Mouse (Mus musculus): ENCODE data around the gene Anks6. TPM values are rescaled to one million over a fixed set of nuclear protein-coding genes. Genes with fewer than 3 reads are reported as not detected.

Anks6 gene
- polyA plus RNA-seq, 1 experiment = 0.71 TPM

DNA sequence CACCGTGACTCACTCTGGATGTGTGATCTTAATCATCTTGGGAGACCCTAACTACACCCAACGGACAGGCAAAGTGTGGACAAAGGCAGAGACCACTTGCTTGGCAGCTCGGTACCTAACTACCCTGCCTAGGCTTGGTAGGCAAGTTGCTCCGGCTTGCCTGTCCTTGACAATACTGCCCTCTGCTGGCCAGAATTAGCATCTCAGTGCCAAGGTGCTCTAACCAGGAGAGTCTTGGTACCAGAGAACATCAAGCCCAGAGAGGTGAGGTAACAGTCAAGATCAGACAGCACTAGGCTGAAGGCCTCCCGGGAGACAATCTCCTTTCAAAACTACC lies 19.9 kb downstream of the Anks6 start:
- no peaks in the 10 kb centered on the region for H3K79me2 ChIP-seq (ENCODE audit: control insufficient read depth, insufficient read depth)

DNA sequence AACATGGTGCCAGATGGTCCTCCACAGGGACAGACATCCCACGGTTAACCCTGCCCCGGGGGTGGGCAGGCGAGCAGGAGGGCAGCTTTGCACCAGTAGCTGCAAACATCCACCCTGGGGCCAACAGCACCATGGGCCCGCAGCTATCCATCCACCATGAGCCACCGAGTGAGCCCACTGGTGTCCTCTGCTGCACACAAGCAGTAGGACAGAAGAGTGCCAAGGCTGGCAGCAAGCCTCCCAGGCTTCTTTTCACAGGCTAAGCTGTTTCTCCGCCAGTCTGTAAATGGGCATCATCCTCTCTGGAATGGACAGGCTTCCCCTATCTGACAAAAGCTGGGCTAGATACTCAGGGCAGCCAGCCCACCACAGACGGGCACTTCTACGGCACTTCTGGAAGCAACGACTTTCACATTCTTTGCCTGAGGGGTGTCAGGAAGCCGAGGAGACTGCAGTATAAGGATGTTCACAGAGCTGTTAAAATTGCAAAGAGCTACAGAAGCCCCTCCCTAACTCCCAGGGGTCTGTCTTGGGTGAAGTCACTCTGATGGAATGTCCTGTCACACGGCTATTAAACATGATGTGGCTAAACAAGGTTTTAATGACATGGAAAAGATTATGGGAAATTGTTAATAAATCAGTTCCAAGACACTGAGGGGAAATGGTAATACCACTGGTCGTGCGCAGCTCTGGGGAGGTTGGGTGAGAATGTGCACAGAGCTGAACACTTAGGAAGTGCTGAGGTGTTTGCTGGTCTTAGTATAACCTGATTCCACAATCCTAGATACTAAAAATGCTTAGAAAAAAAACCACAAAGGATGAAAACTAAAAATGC lies 20.5 kb downstream of the Anks6 start:
- no peak overlapping the region for H3ac ChIP-seq (ENCODE audit: control insufficient read depth, insufficient read length)
- no peaks in the 10 kb centered on the region for H3K36me3 ChIP-seq (ENCODE audit: control insufficient read depth, insufficient read depth)
- no peaks in the 10 kb centered on the region for H3K79me2 ChIP-seq (ENCODE audit: control insufficient read depth, insufficient read depth)
- no peaks in the 10 kb centered on the region for H3K27me3 ChIP-seq (ENCODE audit: control insufficient read depth, insufficient read depth, insufficient read length)
- H3K4me3 ChIP-seq = no peak overlapping the region
- TF ChIP-seq MYOG (IDR thresholded peaks at IDR 0.05; ENCODE audit: control insufficient read depth in 1 of 3, insufficient read depth in 1 of 3, insufficient read length in 2 of 3, low read depth in 2 of 3) = no peak
- TF ChIP-seq SRF (IDR thresholded peaks at IDR 0.05; ENCODE audit: control insufficient read depth, insufficient read length, low read depth) = no peak
- TF ChIP-seq MAX (IDR thresholded peaks at IDR 0.05; ENCODE audit: low read depth) = no peak
- no peak for TF ChIP-seq CEBPB (IDR thresholded peaks at IDR 0.05; ENCODE audit: insufficient read depth, poor library complexity, severe bottlenecking)
- H3K4me2 ChIP-seq (ENCODE audit: low read depth) = no peak overlapping the region

More for the DNA sequence above, 19.9 kb downstream of the Anks6 start:
- H3K36me3 ChIP-seq (ENCODE audit: control insufficient read depth, insufficient read depth) = no peaks in the 10 kb centered on the region
- H3K27me3 ChIP-seq (ENCODE audit: control insufficient read depth, insufficient read depth, insufficient read length) = no peaks in the 10 kb centered on the region
- no peak overlapping the region for H3ac ChIP-seq (ENCODE audit: control insufficient read depth, insufficient read length)
- no peak overlapping the region for H3K4me3 ChIP-seq
- TF ChIP-seq SRF (IDR thresholded peaks at IDR 0.05; ENCODE audit: control insufficient read depth, insufficient read length, low read depth) (no peak), CEBPB (IDR thresholded peaks at IDR 0.05; ENCODE audit: insufficient read depth, poor library complexity, severe bottlenecking) (no peak), POLR2AphosphoS2 (IDR thresholded peaks at IDR 0.05; ENCODE audit: insufficient read length, low read depth) (no peak), E2F4 (IDR thresholded peaks at IDR 0.05; ENCODE audit: insufficient read depth) (no peak), REST (IDR thresholded peaks at IDR 0.05; ENCODE audit: insufficient read depth, insufficient read length) (no peak), TCF3 (IDR thresholded peaks at IDR 0.05; ENCODE audit: insufficient read length, low read depth) (no peak), TCF12 (IDR thresholded peaks at IDR 0.05; ENCODE audit: insufficient read depth, poor library complexity, severe bottlenecking) (no peak), MYOG (IDR thresholded peaks at IDR 0.05; ENCODE audit: control insufficient read depth in 1 of 3, insufficient read depth in 1 of 3, insufficient read length in 2 of 3, low read depth in 2 of 3) (no peak), MAX (IDR thresholded peaks at IDR 0.05; ENCODE audit: low read depth) (no peak), POLR2A (IDR thresholded peaks at IDR 0.05; ENCODE audit: insufficient read length, low read depth) (no peak), MYOD1 (IDR thresholded peaks at IDR 0.05; ENCODE audit: control insufficient read depth in 1 of 3, insufficient read length in 2 of 3, low read depth in 2 of 3) (no peak)
- H3K4me2 ChIP-seq (ENCODE audit: low read depth) = no peak overlapping the region

DNA sequence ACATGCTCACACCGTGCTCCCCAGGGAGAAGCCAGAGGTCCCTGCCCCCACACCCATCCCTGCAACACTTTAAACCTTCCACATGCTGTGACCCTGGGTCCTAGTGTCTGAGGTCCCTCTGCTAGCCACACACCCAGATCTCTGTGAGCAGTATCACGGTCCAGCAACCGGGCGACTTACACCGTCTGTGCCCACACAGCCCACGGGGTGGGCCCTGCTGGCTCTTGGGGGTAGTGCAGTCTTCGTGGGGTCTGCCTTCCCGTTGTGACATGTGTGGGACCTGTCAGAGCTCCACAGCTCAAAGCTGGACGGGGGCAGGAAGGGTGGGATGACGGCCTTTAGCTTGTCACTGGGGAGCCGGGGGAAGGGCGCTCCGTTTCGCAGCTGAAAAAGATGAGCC lies 21.7 kb downstream of the Anks6 start:
- Histone ChIP-seq H3K27me3 (ENCODE audit: control insufficient read depth, insufficient read depth, insufficient read length) (no peaks in the 10 kb centered on the region), H3K4me3 (no peak overlapping the region), H3K79me2 (ENCODE audit: control insufficient read depth, insufficient read depth) (no peaks in the 10 kb centered on the region), H3K36me3 (ENCODE audit: control insufficient read depth, insufficient read depth) (no peaks in the 10 kb centered on the region), H3ac (ENCODE audit: control insufficient read depth, insufficient read length) (no peak overlapping the region), H3K4me2 (ENCODE audit: low read depth) (no peak overlapping the region)
- TF ChIP-seq E2F4 (IDR thresholded peaks at IDR 0.05; ENCODE audit: insufficient read depth) = no peak
- TF ChIP-seq USF1 (IDR thresholded peaks at IDR 0.05; ENCODE audit: low read depth) = no peak
- TF ChIP-seq MAX (IDR thresholded peaks at IDR 0.05; ENCODE audit: low read depth) = no peak
- no peak for TF ChIP-seq POLR2A (IDR thresholded peaks at IDR 0.05; ENCODE audit: insufficient read length, low read depth)
- no peak for TF ChIP-seq TCF12 (IDR thresholded peaks at IDR 0.05; ENCODE audit: insufficient read depth, poor library complexity, severe bottlenecking)
- TF ChIP-seq REST (IDR thresholded peaks at IDR 0.05; ENCODE audit: insufficient read depth, insufficient read length) = no peak
- TF ChIP-seq POLR2AphosphoS2 (IDR thresholded peaks at IDR 0.05; ENCODE audit: insufficient read length, low read depth) = no peak
- TF ChIP-seq TCF3 (IDR thresholded peaks at IDR 0.05; ENCODE audit: insufficient read length, low read depth) = no peak
- TF ChIP-seq MYOD1 (IDR thresholded peaks at IDR 0.05; ENCODE audit: control insufficient read depth in 1 of 3, insufficient read length in 2 of 3, low read depth in 2 of 3) = no peak

- H3K27me3 ChIP-seq (ENCODE audit: control insufficient read depth, insufficient read depth, insufficient read length) = no peaks in the 10 kb centered on the region
- H3ac ChIP-seq (ENCODE audit: control insufficient read depth, insufficient read length) = no peak overlapping the region
- TF ChIP-seq POLR2AphosphoS2 (IDR thresholded peaks at IDR 0.05; ENCODE audit: insufficient read length, low read depth) (no peak), MYOD1 (IDR thresholded peaks at IDR 0.05; ENCODE audit: control insufficient read depth in 1 of 3, insufficient read length in 2 of 3, low read depth in 2 of 3) (no peak), REST (IDR thresholded peaks at IDR 0.05; ENCODE audit: insufficient read depth, insufficient read length) (no peak), CEBPB (IDR thresholded peaks at IDR 0.05; ENCODE audit: insufficient read depth, poor library complexity, severe bottlenecking) (no peak), MYOG (IDR thresholded peaks at IDR 0.05; ENCODE audit: control insufficient read depth in 1 of 3, insufficient read depth in 1 of 3, insufficient read length in 2 of 3, low read depth in 2 of 3) (no peak), E2F4 (IDR thresholded peaks at IDR 0.05; ENCODE audit: insufficient read depth) (no peak), USF1 (IDR thresholded peaks at IDR 0.05; ENCODE audit: low read depth) (no peak), SRF (IDR thresholded peaks at IDR 0.05; ENCODE audit: control insufficient read depth, insufficient read length, low read depth) (no peak), POLR2A (IDR thresholded peaks at IDR 0.05; ENCODE audit: insufficient read length, low read depth) (no peak), MAX (IDR thresholded peaks at IDR 0.05; ENCODE audit: low read depth) (no peak), TCF12 (IDR thresholded peaks at IDR 0.05; ENCODE audit: insufficient read depth, poor library complexity, severe bottlenecking) (no peak), TCF3 (IDR thresholded peaks at IDR 0.05; ENCODE audit: insufficient read length, low read depth) (no peak)
- no peak overlapping the region for H3K4me3 ChIP-seq
- no peaks in the 10 kb centered on the region for H3K79me2 ChIP-seq (ENCODE audit: control insufficient read depth, insufficient read depth)
- no peak overlapping the region for H3K4me2 ChIP-seq (ENCODE audit: low read depth)
- no peaks in the 10 kb centered on the region for H3K36me3 ChIP-seq (ENCODE audit: control insufficient read depth, insufficient read depth)
These were observed 25.1 kb downstream of the Anks6 start for GRCm38 (mm10) chr4:47032171-47032570.

- Histone ChIP-seq H3K27me3 (ENCODE audit: control insufficient read depth, insufficient read depth, insufficient read length) (no peaks in the 10 kb centered on the region), H3ac (ENCODE audit: control insufficient read depth, insufficient read length) (no peak overlapping the region), H3K36me3 (ENCODE audit: control insufficient read depth, insufficient read depth) (no peaks in the 10 kb centered on the region), H3K4me2 (ENCODE audit: low read depth) (no peak overlapping the region), H3K79me2 (ENCODE audit: control insufficient read depth, insufficient read depth) (no peaks in the 10 kb centered on the region), H3K4me3 (no peak overlapping the region)
- TF ChIP-seq USF1 (IDR thresholded peaks at IDR 0.05; ENCODE audit: low read depth) (no peak), TCF3 (IDR thresholded peaks at IDR 0.05; ENCODE audit: insufficient read length, low read depth) (no peak), E2F4 (IDR thresholded peaks at IDR 0.05; ENCODE audit: insufficient read depth) (no peak), MAX (IDR thresholded peaks at IDR 0.05; ENCODE audit: low read depth) (no peak), MYOD1 (IDR thresholded peaks at IDR 0.05; ENCODE audit: control insufficient read depth in 1 of 3, insufficient read length in 2 of 3, low read depth in 2 of 3) (no peak), MYOG (IDR thresholded peaks at IDR 0.05; ENCODE audit: control insufficient read depth in 1 of 3, insufficient read depth in 1 of 3, insufficient read length in 2 of 3, low read depth in 2 of 3) (no peak), POLR2A (IDR thresholded peaks at IDR 0.05; ENCODE audit: insufficient read length, low read depth) (no peak), POLR2AphosphoS2 (IDR thresholded peaks at IDR 0.05; ENCODE audit: insufficient read length, low read depth) (no peak), REST (IDR thresholded peaks at IDR 0.05; ENCODE audit: insufficient read depth, insufficient read length) (no peak), TCF12 (IDR thresholded peaks at IDR 0.05; ENCODE audit: insufficient read depth, poor library complexity, severe bottlenecking) (no peak), CEBPB (IDR thresholded peaks at IDR 0.05; ENCODE audit: insufficient read depth, poor library complexity, severe bottlenecking) (no peak), SRF (IDR thresholded peaks at IDR 0.05; ENCODE audit: control insufficient read depth, insufficient read length, low read depth) (no peak)
These were observed 28.4 kb downstream of the Anks6 start for GRCm38 (mm10) chr4:47028791-47029190.

All from myocyte (in vitro differentiated cells).